In genomic region chr8:126165486-126166095, GRCm38 (mm10) we compare ENCODE assay signal across 21 mouse cellular contexts.
DNase-seq lines count a peak whose midpoint lies in the region; ATAC-seq lines count a peak whose summit lies in the region.
"Had no signal": no experiment of that assay in that cellular context is flagged by ENCODE, and none has a peak within 500 bp of the region (broad histone marks: within the 10 kb centered on the region; RNA-seq: fewer than 3 reads in every experiment).

No protein-coding gene starts in this region.

- no peak overlapping the region for H3K9ac ChIP-seq in hindbrain, embryonic 16.5 days (ENCODE audit: low read depth, low read length)
- no peak overlapping the region for H3K9ac ChIP-seq in neural tube, embryonic 14.5 days (replicated peaks; ENCODE audit: low read depth, low read length)
- H3K9ac ChIP-seq: heart, embryonic 13.5 days; limb, embryonic 13.5 days had no signal

- ATAC-seq in hindbrain, embryonic 16.5 days: peak; percentile 43; the same call in 1 of the 2 replicates
- peak; percentile 76 for ATAC-seq in neural tube, embryonic 14.5 days (ENCODE audit: low read depth)
- ATAC-seq: forebrain, embryonic 14.5 days had no signal

- intact Hi-C loops in left cerebral cortex, postnatal 4 days (cut with DNase I): no loop called here

- H3K36me3 ChIP-seq in hindbrain, embryonic 16.5 days (ENCODE audit: control insufficient read depth, insufficient read depth, low read length): no peaks in the 10 kb centered on the region
- H3K36me3 ChIP-seq in neural tube, embryonic 14.5 days (ENCODE audit: control insufficient read depth, insufficient read depth, low read length): no peaks in the 10 kb centered on the region
- H3K36me3 ChIP-seq: heart, embryonic 13.5 days; limb, embryonic 13.5 days had no signal

- DNase-seq in cerebellum, postnatal 10 days: peak; percentile 56 to 66
- DNase-seq in cerebellum, adult 9-11 months: no peak
- DNase-seq in left cerebral cortex, postnatal 4 days: peak; percentile 45
- DNase-seq in left cerebral cortex, adult 18-20 months (ENCODE audit: low spot score in 2 of 2): no peak
- no peak for DNase-seq in embryo, embryonic 10 days (ENCODE audit: low spot score)
- no peak for DNase-seq in left cerebral cortex, adult 11 months (ENCODE audit: low spot score)
- DNase-seq: adrenal gland, adult 8-10 months; cerebellum, adult 11-12 months; embryo, embryonic 11 days; gastrocnemius, adult 2 months; heart, postnatal 4 days; kidney, adult 11 months; lung, postnatal 10 days had no signal

- WGBS in hindbrain, embryonic 16.5 days: 56% methylated on average over 8 of the region's 8 CpGs
- 39% methylated on average over 8 of the region's 8 CpGs for whole genome bisulfite sequencing in neural tube, embryonic 14.5 days

- H3K4me2 ChIP-seq in hindbrain, embryonic 16.5 days (ENCODE audit: low read length): no peak overlapping the region
- no peak overlapping the region for H3K4me2 ChIP-seq in neural tube, embryonic 14.5 days (ENCODE audit: low read depth, low read length)
- H3K4me2 ChIP-seq: heart, embryonic 13.5 days; limb, embryonic 13.5 days had no signal

- no peaks in the 10 kb centered on the region for H3K27me3 ChIP-seq in hindbrain, embryonic 16.5 days (replicated peaks; ENCODE audit: control insufficient read depth, insufficient read depth, low read length)
- H3K27me3 ChIP-seq in neural tube, embryonic 14.5 days (ENCODE audit: control insufficient read depth, insufficient read depth, low read length): no peaks in the 10 kb centered on the region
- H3K27me3 ChIP-seq: heart, embryonic 13.5 days; limb, embryonic 13.5 days had no signal

- H3K4me1 ChIP-seq in hindbrain, embryonic 16.5 days (ENCODE audit: control insufficient read depth, insufficient read depth, low read depth, low read length): peaks cover 18% of the 10 kb centered on the region
- H3K4me1 ChIP-seq in neural tube, embryonic 14.5 days (ENCODE audit: control insufficient read depth, insufficient read depth, low read length): peaks cover 8% of the 10 kb centered on the region
- H3K4me1 ChIP-seq: limb, embryonic 13.5 days; megakaryocyte, embryonic 14.5 days had no signal

- H3K27ac ChIP-seq in hindbrain, embryonic 16.5 days (ENCODE audit: low read depth, low read length): peak overlapping the region; percentile 30; the same call in 1 of the 2 replicates
- H3K27ac ChIP-seq in neural tube, embryonic 14.5 days (ENCODE audit: low read depth, low read length): peak overlapping the region; percentile 63
- H3K27ac ChIP-seq: gastrocnemius, adult 2 months; heart, embryonic 13.5 days; kidney, postnatal 0 days; limb, embryonic 13.5 days; stomach, postnatal 0 days had no signal

- peaks cover 4% of the 10 kb centered on the region; the same call in 1 of the 2 replicates for H3K9me3 ChIP-seq in hindbrain, embryonic 16.5 days (ENCODE audit: control insufficient read depth, low read length)
- no peaks in the 10 kb centered on the region for H3K9me3 ChIP-seq in neural tube, embryonic 14.5 days (ENCODE audit: control insufficient read depth, low read length)
- H3K9me3 ChIP-seq: heart, embryonic 13.5 days; limb, embryonic 13.5 days; megakaryocyte, embryonic 14.5 days had no signal

- no peak overlapping the region for H3K4me3 ChIP-seq in hindbrain, embryonic 16.5 days (ENCODE audit: low read length)
- H3K4me3 ChIP-seq in neural tube, embryonic 14.5 days (ENCODE audit: low read depth, low read length): no peak overlapping the region
- H3K4me3 ChIP-seq: gastrocnemius, adult 2 months; heart, embryonic 13.5 days; limb, embryonic 13.5 days; megakaryocyte, embryonic 14.5 days had no signal

Comparison
In these comparisons a context has a peak if more than half of its experiments do, and no peak if none do; other contexts are left out.
1. DNase-seq: peak in cerebellum, postnatal 10 days (2 of 2) and left cerebral cortex, postnatal 4 days (single experiment); none in cerebellum, adult 9-11 months (single experiment), left cerebral cortex, adult 18-20 months (0 of 2), embryo, embryonic 10 days (single experiment) and left cerebral cortex, adult 11 months (single experiment).